Mouse (Mus musculus): ENCODE data around the gene Ssc5d. TPM values are rescaled to one million over a fixed set of nuclear protein-coding genes. Genes with fewer than 3 reads are reported as not detected.

The Ssc5d gene
- polyA plus RNA-seq, 1 experiment from 2014 or later = 2.2 TPM

- H3K4me1 ChIP-seq (ENCODE audit: insufficient read depth) = peaks cover 25% of the 10 kb centered on the region
- no peak overlapping the region for H3K4me3 ChIP-seq (ENCODE audit: low read depth, low read length)
- H3K27ac ChIP-seq (ENCODE audit: low read depth) = no peak overlapping the region
- no peak for TF ChIP-seq CTCF (IDR thresholded peaks at IDR 0.05; ENCODE audit: low read depth)
- no peaks in the 10 kb centered on the region for H3K27me3 ChIP-seq (ENCODE audit: insufficient read depth, low read length)
- no peak for DNase-seq
- no peak overlapping the region for H3K9ac ChIP-seq
- no peak for ATAC-seq (ENCODE audit: insufficient read depth)
- H3K4me2 ChIP-seq = no peak overlapping the region
- no peaks in the 10 kb centered on the region for H3K9me3 ChIP-seq (ENCODE audit: low read depth, low read length)
- 86% methylated on average over 21 of the region's 21 CpGs for WGBS
- peaks cover 37% of the 10 kb centered on the region for H3K36me3 ChIP-seq (ENCODE audit: insufficient read depth)
Observed at GRCm38 (mm10) chr7:4919971-4920370, 5.6 kb upstream of the Ssc5d start.

- peaks cover 31% of the 10 kb centered on the region for H3K4me1 ChIP-seq (ENCODE audit: insufficient read depth)
- 90% methylated on average over 19 of the region's 19 CpGs for WGBS
- DNase-seq (no peak), ATAC-seq (ENCODE audit: insufficient read depth) (no peak)
- peaks cover 37% of the 10 kb centered on the region for H3K36me3 ChIP-seq (ENCODE audit: insufficient read depth)
- no peaks in the 10 kb centered on the region for H3K27me3 ChIP-seq (ENCODE audit: insufficient read depth, low read length)
- no peak overlapping the region for H3K4me2 ChIP-seq
- no peak overlapping the region for H3K9ac ChIP-seq
- peak overlapping the region; percentile 63 for H3K27ac ChIP-seq (ENCODE audit: low read depth)
- no peak for TF ChIP-seq CTCF (IDR thresholded peaks at IDR 0.05; ENCODE audit: low read depth)
- no peaks in the 10 kb centered on the region for H3K9me3 ChIP-seq (ENCODE audit: low read depth, low read length)
- H3K4me3 ChIP-seq (ENCODE audit: low read depth, low read length) = no peak overlapping the region
Observed at GRCm38 (mm10) chr7:4920496-4920895, 5.1 kb upstream of the Ssc5d start.

GRCm38 (mm10) chr7:4920976-4921823 is 4.4 kb upstream of the Ssc5d start:
- Histone ChIP-seq H3K4me1 (ENCODE audit: insufficient read depth) (peaks cover 34% of the 10 kb centered on the region), H3K4me3 (ENCODE audit: low read depth, low read length) (no peak overlapping the region), H3K36me3 (ENCODE audit: insufficient read depth) (peaks cover 37% of the 10 kb centered on the region), H3K27ac (ENCODE audit: low read depth) (peak overlapping the region; percentile 63), H3K9ac (no peak overlapping the region; the same call in 1 of the 2 replicates), H3K9me3 (ENCODE audit: low read depth, low read length) (no peaks in the 10 kb centered on the region), H3K27me3 (ENCODE audit: insufficient read depth, low read length) (no peaks in the 10 kb centered on the region), H3K4me2 (0 out of 2 replicates have a peak overlapping the region, but pooled peaks have one; percentile 20)
- WGBS = 56% methylated on average over 23 of the region's 23 CpGs
- no peak for TF ChIP-seq CTCF (IDR thresholded peaks at IDR 0.05; ENCODE audit: low read depth)
- no peak for ATAC-seq (ENCODE audit: insufficient read depth)
- DNase-seq = peak; percentile 46

- H3K4me3 ChIP-seq (ENCODE audit: low read depth, low read length) = peak within 1 kb of the TSS; percentile 18
- WGBS = 34% methylated on average over 8 of the region's 8 CpGs
- H3K27ac ChIP-seq (ENCODE audit: low read depth) = peak within 1 kb of the TSS; percentile 63
- peak within 1 kb of the TSS; percentile 53 for H3K4me2 ChIP-seq
- no peak for TF ChIP-seq CTCF (IDR thresholded peaks at IDR 0.05; ENCODE audit: low read depth)
- H3K4me1 ChIP-seq (ENCODE audit: insufficient read depth) = peaks cover 32% of the 10 kb centered on the region
- DNase-seq (no peak), ATAC-seq (ENCODE audit: insufficient read depth) (no peak)
- H3K36me3 ChIP-seq (ENCODE audit: insufficient read depth) = peaks cover 37% of the 10 kb centered on the region
- H3K9ac ChIP-seq = no peak within 1 kb of the TSS; the same call in 1 of the 2 replicates
- no peaks in the 10 kb centered on the region for H3K27me3 ChIP-seq (ENCODE audit: insufficient read depth, low read length)
- H3K9me3 ChIP-seq (ENCODE audit: low read depth, low read length) = no peaks in the 10 kb centered on the region
Observed at GRCm38 (mm10) chr7:4921824-4922482, 3.6 kb upstream of the Ssc5d start, which contains the start of gene Nat14. Nat14 (plus strand) TSS chr7:4922028.

GRCm38 (mm10) chr7:4922508-4922907 is 3.1 kb upstream of the Ssc5d start:
- Histone ChIP-seq H3K9me3 (ENCODE audit: low read depth, low read length) (no peaks in the 10 kb centered on the region), H3K36me3 (ENCODE audit: insufficient read depth) (peaks cover 36% of the 10 kb centered on the region), H3K4me3 (ENCODE audit: low read depth, low read length) (peak overlapping the region; percentile 18), H3K4me1 (ENCODE audit: insufficient read depth) (peaks cover 32% of the 10 kb centered on the region), H3K27ac (ENCODE audit: low read depth) (no peak overlapping the region), H3K27me3 (ENCODE audit: insufficient read depth, low read length) (no peaks in the 10 kb centered on the region), H3K4me2 (peak overlapping the region; percentile 53), H3K9ac (no peak overlapping the region)
- DNase-seq (peak; percentile 82), ATAC-seq (ENCODE audit: insufficient read depth) (peak; percentile 3; the same call in 1 of the 2 replicates)
- no peak for TF ChIP-seq CTCF (IDR thresholded peaks at IDR 0.05; ENCODE audit: low read depth)
- WGBS = under 1% methylated on average over 14 of the region's 14 CpGs

GRCm38 (mm10) chr7:4922931-4923565 is 2.5 kb upstream of the Ssc5d start:
- peak; percentile 51 for TF ChIP-seq CTCF (IDR thresholded peaks at IDR 0.05; ENCODE audit: low read depth)
- Histone ChIP-seq H3K4me2 (peak overlapping the region; percentile 53), H3K36me3 (ENCODE audit: insufficient read depth) (peaks cover 31% of the 10 kb centered on the region), H3K27me3 (ENCODE audit: insufficient read depth, low read length) (no peaks in the 10 kb centered on the region), H3K27ac (ENCODE audit: low read depth) (peak overlapping the region; percentile 95), H3K4me1 (ENCODE audit: insufficient read depth) (peaks cover 32% of the 10 kb centered on the region), H3K9ac (peak overlapping the region; percentile 41), H3K9me3 (ENCODE audit: low read depth, low read length) (no peaks in the 10 kb centered on the region), H3K4me3 (ENCODE audit: low read depth, low read length) (peak overlapping the region; percentile 18)
- DNase-seq (peak; percentile 67), ATAC-seq (ENCODE audit: insufficient read depth) (no peak)
- 2% methylated on average over 14 of the region's 14 CpGs for WGBS

All from lung, embryonic 14.5 days (tissue).